In genomic region chr10:61147157-61148040, GRCm38 (mm10) we compare ENCODE assay signal across 8 mouse cellular contexts. TPM values are rescaled to one million over a fixed set of nuclear protein-coding genes. Genes with fewer than 3 reads are reported as not detected.
DNase-seq lines count a peak whose midpoint lies in the region; ATAC-seq lines count a peak whose summit lies in the region.

Gene Sgpl1, minus strand, starts transcription at chr10:61147703.

- H3K27me3 ChIP-seq in hindbrain, embryonic 16.5 days (replicated peaks; ENCODE audit: control insufficient read depth, insufficient read depth, low read length): no peaks in the 10 kb centered on the region

- peak within 1 kb of the TSS; percentile 93 for H3K27ac ChIP-seq in hindbrain, embryonic 16.5 days (ENCODE audit: low read depth, low read length)
- peak within 1 kb of the TSS; percentile 75 for H3K27ac ChIP-seq in macrophage

- peak within 1 kb of the TSS; percentile 86 for H3K9ac ChIP-seq in hindbrain, embryonic 16.5 days (ENCODE audit: low read depth, low read length)

- under 1% methylated on average over 79 of the region's 82 CpGs for WGBS in hindbrain, embryonic 16.5 days
- 1% methylated on average over 69 of the region's 82 CpGs for WGBS in macrophage (ENCODE audit: missing documents)

- peak; percentile 87 for DNase-seq in T-cell, adult 2 months (ENCODE audit: low spot score)
- peak; percentile 83 to 92 for DNase-seq in cerebellum, postnatal 36 days
- DNase-seq in gastrocnemius, adult 18-20 months (ENCODE audit: low spot score): peak; percentile 84
- DNase-seq in left cerebral cortex, adult 18-20 months (ENCODE audit: low spot score in 2 of 2): peak; percentile 84 to 91
- peak; percentile 91 for DNase-seq in right cerebral cortex, adult 18-20 months
- DNase-seq in urinary bladder, postnatal 10 days (ENCODE audit: low spot score): peak; percentile 79

- no peaks in the 10 kb centered on the region for H3K36me3 ChIP-seq in hindbrain, embryonic 16.5 days (ENCODE audit: control insufficient read depth, insufficient read depth, low read length)
- H3K36me3 ChIP-seq in macrophage (ENCODE audit: inconsistent target): no peaks in the 10 kb centered on the region; the same call in 1 of the 2 replicates

- H3K79me2 ChIP-seq in macrophage (ENCODE audit: inconsistent target): peaks cover 45% of the 10 kb centered on the region

- peaks cover 5% of the 10 kb centered on the region for H3K4me1 ChIP-seq in hindbrain, embryonic 16.5 days (ENCODE audit: control insufficient read depth, insufficient read depth, low read depth, low read length)

- peak within 1 kb of the TSS; percentile 79 for H3K4me3 ChIP-seq in hindbrain, embryonic 16.5 days (ENCODE audit: low read length)
- H3K4me3 ChIP-seq in macrophage (ENCODE audit: inconsistent target): peak within 1 kb of the TSS; percentile 49

- ATAC-seq in hindbrain, embryonic 16.5 days: peak; percentile 93

- H3K4me2 ChIP-seq in hindbrain, embryonic 16.5 days (ENCODE audit: low read length): peak within 1 kb of the TSS; percentile 88

- H3K9me3 ChIP-seq in hindbrain, embryonic 16.5 days (ENCODE audit: control insufficient read depth, low read length): no peaks in the 10 kb centered on the region

RNA-seq across cellular contexts. Expression of gene Sgpl1, which starts in this region (rescaled TPM):
- 1 to 10 TPM; 5.8 to 6.1 TPM for total RNA-seq in gastrocnemius, adult 18-20 months (2021)
- 41.0 and 50.1 TPM in 2 replicates for polyA plus RNA-seq in hindbrain, embryonic 16.5 days (2015; fragmentation: Nextera tagmentation; extraction: Ambion mirVana)
- 10 to 100 TPM; 22.4 to 25.8 TPM for total RNA-seq in left cerebral cortex, adult 18-20 months (2021)
- 1,000 to 10,000 TPM in 12 of 26 experiments, 100 to 1,000 TPM in 14; 593 to 1,667 (median 878) TPM for total RNA-seq in macrophage (2018; cell fraction: chromatin; rRNA removed)
- total RNA-seq in macrophage (2018; cell fraction: cytosol; rRNA removed): 100 to 1,000 TPM; 276 to 599 (median 411) TPM
- 1,000 to 10,000 TPM in 5 of 26 experiments, 100 to 1,000 TPM in 21; 488 to 1,150 (median 792) TPM for total RNA-seq in macrophage (2018; cell fraction: nucleus; rRNA removed)
- 300 to 430 TPM (median 368 TPM) in 3 replicates for polyA plus RNA-seq in macrophage (2018)

Comparison
In these comparisons a context has a peak if more than half of its experiments do, and no peak if none do; other contexts are left out.
1. Peak in every context shown above with its lines: DNase-seq, ATAC-seq, H3K4me3 ChIP-seq and H3K27ac ChIP-seq.